Mouse (Mus musculus) liver, embryonic 11.5 days (tissue): ENCODE measurements around the gene Ripor2. TPM values are rescaled to one million over a fixed set of nuclear protein-coding genes. Genes with fewer than 3 reads are reported as not detected.

Experiments used
- ATAC-seq: fragments of 200-750 bp; cut with Nextera tagmentation; replicated peaks from 2 replicates; pipeline ENCODE4 v1.8.0; 2017; ENCODE audit warnings: moderate number of reproducible peaks, mild to moderate bottlenecking, moderate TSS enrichment, moderate library complexity; ENCODE audit not compliant: low FRiP score
- DNase-seq: peaks from one replicate; pipeline ENCODE4 v3.0.0-alpha.2; 2017; ENCODE audit warnings: low spot score
- H3K27ac ChIP-seq: fragments of 300-500 bp; sonication (generic); 2 replicates; pipeline ENCODE4 v1.5.1; 2014; ENCODE audit warnings: mild to moderate bottlenecking, low read depth, low read length, control low read depth
- H3K27me3 ChIP-seq: fragments of 300-500 bp; sonication (generic); replicated peaks from 2 replicates; pipeline ENCODE4 v1.6.1; 2014; ENCODE audit warnings: low read length, mixed read lengths; ENCODE audit not compliant: control insufficient read depth, insufficient read depth
- H3K36me3 ChIP-seq: fragments of 300-500 bp; sonication (generic); 2 replicates; pipeline ENCODE4 v1.6.1; 2014; ENCODE audit warnings: mild to moderate bottlenecking, low read length, moderate library complexity, mixed read lengths; ENCODE audit not compliant: control insufficient read depth, insufficient read depth
- H3K4me1 ChIP-seq: fragments of 300-500 bp; sonication (generic); replicated peaks from 2 replicates; pipeline ENCODE4 v1.6.1; 2014; ENCODE audit warnings: low read length, mixed read lengths; ENCODE audit not compliant: control insufficient read depth, insufficient read depth
- H3K4me2 ChIP-seq: fragments of 300-500 bp; sonication (generic); 2 replicates; pipeline ENCODE4 v1.6.1; 2014; ENCODE audit warnings: mild to moderate bottlenecking, control low read depth, moderate library complexity
- H3K4me3 ChIP-seq: fragments of 300-500 bp; sonication (generic); 2 replicates; pipeline ENCODE4 v1.5.1; 2014; ENCODE audit warnings: low read depth, low read length, control low read depth
- H3K9ac ChIP-seq: fragments of 300-500 bp; sonication (generic); 2 replicates; pipeline ENCODE4 v1.6.1; 2014; ENCODE audit warnings: low read depth, low read length, control low read depth
- H3K9me3 ChIP-seq: fragments of 300-500 bp; sonication (generic); 2 replicates; pipeline ENCODE4 v1.6.1; 2016; ENCODE audit warnings: low read length, inconsistent platforms, mixed read lengths; ENCODE audit not compliant: control insufficient read depth
- WGBS: fragments of 180-500 bp; shearing (Covaris S2); extraction: QIAGEN DNeasy Blood & Tissue Kit; methylation state at CpG from one replicate; pipeline ENCODE4 v1.1.7; 2014; 5-methylcytosine and 5-hydroxymethylcytosine counted together
- polyA plus RNA-seq: library from polyadenylated mRNA; unstranded; fragments of >200 nt; fragmentation: Nextera tagmentation; extraction: Ambion mirVana; gene quantifications from 2 replicates; pipeline ENCODE4 v1.2.1, GENCODE M21; 2014

The Ripor2 gene
- polyA plus RNA-seq, 1 experiment from 2014 or later = 11.4 TPM

DNA sequence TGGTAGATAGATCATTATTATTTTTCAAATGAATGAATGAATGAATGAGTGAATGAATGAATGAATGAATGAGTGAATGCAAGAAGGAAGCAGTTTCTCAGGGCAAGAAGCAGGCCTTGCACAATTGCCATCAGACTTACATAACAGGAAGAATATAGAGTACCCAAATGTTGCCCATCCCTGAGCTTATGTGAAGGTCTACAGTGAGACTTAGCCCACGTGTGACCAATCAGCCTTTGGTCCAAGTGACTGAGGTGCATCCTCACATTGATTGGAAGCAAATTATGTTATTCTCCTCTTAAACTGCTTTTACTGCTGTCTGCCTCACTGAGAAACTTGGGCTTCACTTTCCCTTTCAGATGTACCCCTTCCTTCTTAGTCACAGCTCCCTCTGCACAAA lies 26.7 kb downstream of the Ripor2 start:
- Histone ChIP-seq H3K27ac (no peak overlapping the region), H3K27me3 (no peaks in the 10 kb centered on the region), H3K9me3 (no peaks in the 10 kb centered on the region), H3K4me3 (no peak overlapping the region), H3K9ac (no peak overlapping the region), H3K36me3 (no peaks in the 10 kb centered on the region), H3K4me1 (peaks cover 10% of the 10 kb centered on the region), H3K4me2 (no peak overlapping the region)
- DNase-seq (no peak), ATAC-seq (no peak)
- 86% methylated on average over 1 of the region's 1 CpGs for WGBS

DNA sequence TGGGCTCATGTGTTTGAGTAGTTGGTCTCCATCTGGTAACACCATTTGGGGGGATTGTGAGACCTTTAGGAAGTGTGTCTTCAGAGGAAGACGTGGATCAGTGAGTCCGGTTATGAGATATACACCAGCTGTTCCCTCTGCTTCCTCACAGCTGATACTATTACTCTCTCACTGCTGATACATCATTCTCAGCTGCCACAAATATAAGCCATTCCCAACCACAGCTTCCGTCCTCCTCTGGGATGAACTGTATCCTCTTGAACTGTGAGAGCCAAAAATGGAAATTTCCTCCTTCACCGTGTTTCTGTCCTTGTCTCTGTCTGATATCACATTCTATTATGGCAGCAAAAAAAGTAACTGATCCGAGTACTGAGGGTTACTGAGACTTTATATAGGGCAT lies 28.9 kb downstream of the Ripor2 start:
- no peaks in the 10 kb centered on the region for H3K9me3 ChIP-seq
- ATAC-seq (no peak), DNase-seq (no peak)
- no peak overlapping the region for H3K4me2 ChIP-seq
- H3K27ac ChIP-seq = no peak overlapping the region
- 73% methylated on average over 5 of the region's 5 CpGs for WGBS
- no peak overlapping the region for H3K9ac ChIP-seq
- H3K4me3 ChIP-seq = no peak overlapping the region
- H3K36me3 ChIP-seq = no peaks in the 10 kb centered on the region
- H3K4me1 ChIP-seq = peaks cover 7% of the 10 kb centered on the region
- H3K27me3 ChIP-seq = no peaks in the 10 kb centered on the region

DNA sequence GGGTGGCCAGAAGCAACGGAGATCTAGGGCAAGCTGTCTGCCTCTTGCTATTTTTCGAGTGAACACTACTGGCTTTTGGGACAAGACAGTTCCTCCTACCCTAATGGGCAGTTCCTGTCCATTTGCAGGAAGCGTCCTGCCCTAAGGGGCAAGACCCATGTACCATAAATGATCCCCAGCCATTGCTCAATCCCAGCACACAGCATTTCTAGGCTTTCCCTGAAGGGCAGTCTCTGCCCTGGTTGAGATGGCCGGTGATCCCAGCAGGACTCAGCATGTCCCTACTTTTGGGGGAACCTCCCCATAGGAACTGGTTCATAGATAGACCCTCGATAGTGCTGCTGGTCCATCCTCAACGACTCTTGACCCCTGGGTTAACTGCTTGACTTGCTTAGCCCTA lies 31.0 kb downstream of the Ripor2 start:
- H3K27me3 ChIP-seq = no peaks in the 10 kb centered on the region
- WGBS = 65% methylated on average over 6 of the region's 6 CpGs
- ATAC-seq (peak; percentile 19; the same call in 1 of the 2 replicates), DNase-seq (no peak)
- H3K4me1 ChIP-seq = peaks cover 10% of the 10 kb centered on the region
- H3K4me2 ChIP-seq = no peak overlapping the region
- H3K9ac ChIP-seq = no peak overlapping the region
- H3K36me3 ChIP-seq = no peaks in the 10 kb centered on the region
- H3K27ac ChIP-seq = no peak overlapping the region
- no peak overlapping the region for H3K4me3 ChIP-seq
- no peaks in the 10 kb centered on the region for H3K9me3 ChIP-seq

DNA sequence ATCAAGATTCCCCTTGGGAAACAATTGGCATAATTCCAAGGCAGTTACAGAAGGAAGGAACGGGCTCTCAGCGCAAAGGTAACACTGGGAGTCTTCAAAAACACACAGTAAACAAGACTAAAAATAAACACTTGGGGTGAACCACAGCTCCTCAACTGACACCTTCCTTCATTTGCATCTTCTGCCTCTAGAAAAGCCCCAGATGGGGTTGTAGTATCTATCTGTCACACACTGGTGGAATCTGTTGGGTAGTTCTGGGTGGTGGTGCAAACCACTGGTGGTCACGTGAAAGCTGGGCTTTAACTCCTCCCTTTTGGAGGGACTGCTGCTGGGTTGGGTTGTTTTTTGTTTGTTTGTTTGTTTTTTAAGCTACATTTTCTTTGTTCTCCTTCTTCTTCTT lies 31.4 kb downstream of the Ripor2 start:
- Histone ChIP-seq H3K4me3 (no peak overlapping the region), H3K36me3 (no peaks in the 10 kb centered on the region), H3K4me1 (peaks cover 10% of the 10 kb centered on the region), H3K9me3 (no peaks in the 10 kb centered on the region), H3K4me2 (no peak overlapping the region), H3K9ac (no peak overlapping the region), H3K27me3 (no peaks in the 10 kb centered on the region), H3K27ac (no peak overlapping the region)
- 65% methylated on average over 3 of the region's 3 CpGs for WGBS
- peak; percentile 79 for ATAC-seq
- no peak for DNase-seq

DNA sequence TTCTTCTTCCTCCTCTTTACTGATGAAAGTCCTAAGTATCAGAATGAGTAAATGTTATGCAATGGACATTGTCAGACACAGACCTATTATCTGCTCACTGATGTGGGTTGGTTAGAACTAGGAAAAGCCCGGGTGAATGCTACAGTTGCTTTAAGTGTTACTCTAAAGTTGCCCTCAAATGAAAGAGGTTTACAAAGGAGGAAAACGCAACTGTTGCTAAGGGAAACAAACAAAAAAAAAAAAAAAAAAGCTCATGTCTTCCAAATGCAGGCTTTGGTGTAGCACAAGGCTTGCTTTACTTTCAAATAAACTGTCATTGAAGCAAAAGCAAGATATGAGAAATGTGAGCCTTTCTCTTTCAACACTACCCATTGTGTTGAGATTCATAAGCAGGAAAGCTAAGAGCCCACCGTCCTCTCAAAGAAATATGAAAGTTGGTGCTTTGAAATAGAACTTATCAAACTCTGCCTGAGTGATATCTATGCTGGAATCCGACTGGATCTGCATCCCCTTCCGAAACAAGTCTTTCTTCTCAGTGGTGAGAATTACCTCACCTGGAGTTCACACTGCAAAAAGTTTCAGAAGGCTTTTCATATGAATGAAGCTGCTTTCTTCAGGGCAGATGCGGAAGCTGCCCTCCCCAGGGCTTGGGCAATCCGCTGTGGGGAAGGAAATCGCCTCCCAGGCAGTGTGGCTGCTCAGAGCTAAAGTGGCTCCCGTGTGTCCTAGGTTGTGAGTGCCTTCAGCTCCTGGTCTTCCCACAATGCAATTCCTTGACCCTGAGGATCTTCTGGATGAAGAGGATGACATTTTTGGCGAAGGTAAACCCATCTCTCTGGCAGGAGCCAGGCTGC lies 32.2 kb downstream of the Ripor2 start:
- Histone ChIP-seq H3K9me3 (no peaks in the 10 kb centered on the region), H3K27ac (no peak overlapping the region), H3K4me3 (no peak overlapping the region), H3K36me3 (no peaks in the 10 kb centered on the region), H3K4me1 (peaks cover 10% of the 10 kb centered on the region), H3K27me3 (no peaks in the 10 kb centered on the region), H3K9ac (no peak overlapping the region), H3K4me2 (no peak overlapping the region; the same call in none of the 2 replicates)
- DNase-seq (no peak), ATAC-seq (no peak)
- WGBS = 49% methylated on average over 10 of the region's 10 CpGs

DNA sequence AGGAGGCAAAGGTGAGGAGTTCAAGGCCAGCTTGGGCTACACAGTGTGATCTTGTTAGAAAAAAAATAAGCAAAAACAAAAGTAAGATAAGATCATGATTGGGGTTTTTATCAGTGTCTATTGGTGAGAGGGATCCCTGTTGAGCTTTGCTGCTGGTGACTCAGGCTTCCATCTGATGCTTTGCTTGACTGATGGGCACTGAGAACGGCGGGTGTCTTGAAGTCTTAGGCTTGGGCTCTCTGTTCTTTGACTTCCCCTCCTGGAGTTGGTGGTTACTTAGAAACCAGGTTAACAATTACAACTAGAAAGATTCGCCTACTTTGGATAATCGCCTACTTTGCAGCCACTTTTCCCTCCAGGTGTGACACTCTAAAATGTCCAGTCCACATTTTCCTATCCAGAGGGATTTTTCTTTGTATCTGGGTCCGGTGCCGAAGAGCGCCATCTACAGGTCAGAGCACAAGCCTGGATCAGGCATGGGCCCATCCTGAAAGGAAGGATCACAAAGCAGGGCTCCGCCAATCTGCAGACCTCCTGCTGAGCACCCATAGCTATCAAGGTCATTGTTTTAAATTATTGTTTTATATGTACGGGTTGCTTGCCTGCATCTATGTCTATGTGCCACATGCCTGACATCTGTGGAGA lies 34.1 kb downstream of the Ripor2 start:
- H3K4me2 ChIP-seq = no peak overlapping the region
- H3K4me1 ChIP-seq = peaks cover 10% of the 10 kb centered on the region
- no peaks in the 10 kb centered on the region for H3K27me3 ChIP-seq
- H3K9ac ChIP-seq = no peak overlapping the region
- DNase-seq = no peak
- H3K27ac ChIP-seq = no peak overlapping the region
- ATAC-seq = no peak
- no peaks in the 10 kb centered on the region for H3K36me3 ChIP-seq
- 54% methylated on average over 9 of the region's 9 CpGs for WGBS
- H3K9me3 ChIP-seq = no peaks in the 10 kb centered on the region
- H3K4me3 ChIP-seq = no peak overlapping the region

DNA sequence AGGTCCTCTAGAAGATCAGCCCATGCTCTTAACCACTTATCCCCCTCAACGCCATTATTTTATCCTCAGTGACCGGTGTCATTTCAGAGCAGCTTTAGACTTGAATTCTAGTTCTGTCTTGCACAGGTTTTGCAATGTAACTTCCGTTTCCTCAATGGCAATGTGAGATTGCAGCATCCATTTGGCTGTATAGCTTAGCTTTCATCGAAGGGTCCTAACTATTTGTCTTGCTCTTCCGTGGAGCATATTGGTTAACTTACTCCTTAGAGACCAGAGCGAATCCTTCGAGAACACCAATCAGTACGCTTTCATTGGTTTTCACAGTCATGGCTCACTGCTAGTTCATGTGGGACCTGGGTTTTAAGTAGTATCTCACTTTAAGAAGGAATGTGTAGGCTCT lies 34.7 kb downstream of the Ripor2 start:
- no peaks in the 10 kb centered on the region for H3K36me3 ChIP-seq
- H3K9ac ChIP-seq = no peak overlapping the region
- WGBS = 83% methylated on average over 8 of the region's 8 CpGs
- no peaks in the 10 kb centered on the region for H3K27me3 ChIP-seq
- H3K4me2 ChIP-seq = no peak overlapping the region
- ATAC-seq = no peak
- DNase-seq = no peak
- no peak overlapping the region for H3K4me3 ChIP-seq
- H3K4me1 ChIP-seq = peaks cover 10% of the 10 kb centered on the region
- H3K27ac ChIP-seq = no peak overlapping the region
- H3K9me3 ChIP-seq = no peaks in the 10 kb centered on the region

DNA sequence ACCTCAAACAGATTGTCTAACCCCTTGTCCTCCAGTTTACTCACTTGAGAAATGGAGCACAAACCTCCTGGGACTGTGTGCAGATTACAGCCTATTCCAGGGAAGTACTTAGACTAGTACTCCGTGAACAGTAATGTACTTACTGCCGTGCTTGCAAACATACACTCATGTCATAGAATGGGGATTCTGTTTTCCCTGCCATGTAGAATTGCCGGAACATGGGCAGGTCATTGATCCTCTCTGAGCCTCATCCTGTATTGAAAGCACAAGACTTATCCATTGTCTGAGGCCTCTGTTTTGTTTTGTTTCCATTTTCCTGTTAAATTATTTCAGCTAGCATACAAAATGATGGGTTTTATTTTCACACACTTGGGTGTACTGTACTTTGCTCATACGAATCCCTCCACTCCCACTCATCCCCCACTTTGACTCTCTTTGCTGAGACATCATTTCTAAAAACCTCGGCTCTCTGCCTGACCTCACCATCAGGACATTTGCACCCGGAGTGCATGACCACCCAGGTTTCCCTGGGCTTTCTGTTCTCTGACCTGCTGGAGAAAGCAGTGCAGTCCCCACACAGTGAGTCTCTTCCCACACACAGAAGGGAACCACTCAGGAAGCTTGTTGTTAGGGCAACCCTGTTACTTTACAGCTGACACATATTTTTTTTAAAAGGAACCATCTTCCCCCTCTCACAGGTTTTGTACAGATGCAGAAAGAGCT lies 35.2 kb downstream of the Ripor2 start:
- no peak for DNase-seq
- WGBS = 64% methylated on average over 6 of the region's 6 CpGs
- no peak overlapping the region for H3K4me2 ChIP-seq
- H3K36me3 ChIP-seq = no peaks in the 10 kb centered on the region
- ATAC-seq = no peak
- no peaks in the 10 kb centered on the region for H3K9me3 ChIP-seq
- no peak overlapping the region for H3K9ac ChIP-seq
- no peaks in the 10 kb centered on the region for H3K27me3 ChIP-seq
- H3K4me1 ChIP-seq = peaks cover 10% of the 10 kb centered on the region
- no peak overlapping the region for H3K4me3 ChIP-seq
- H3K27ac ChIP-seq = no peak overlapping the region
